Mouse (Mus musculus) cerebellum, adult 2 months (tissue): ENCODE data around the gene Atg5. TPM values are rescaled to one million over a fixed set of nuclear protein-coding genes. Genes with fewer than 3 reads are reported as not detected.

Source experiments
- DNase-seq, 2 experiments: peaks; one replicate each; pipeline ENCODE4 v3.0.0; 2021
- H3K27ac ChIP-seq: fragments of 200-500 bp; 2 replicates; pipeline ENCODE4 v1.5.1; 2012; ENCODE audit warnings: low read length, control low read depth, inconsistent platforms; ENCODE audit not compliant: insufficient read depth
- H3K27me3 ChIP-seq: fragments of 200-500 bp; 2 replicates; pipeline ENCODE4 v1.6.1; 2012; ENCODE audit warnings: inconsistent platforms, mild to moderate bottlenecking, low read length, moderate library complexity; ENCODE audit not compliant: control insufficient read depth, insufficient read depth
- H3K4me1 ChIP-seq: fragments of 200-500 bp; 2 replicates; pipeline ENCODE4 v1.6.1; 2011; ENCODE audit warnings: low read length; ENCODE audit not compliant: control insufficient read depth, insufficient read depth
- H3K4me3 ChIP-seq: fragments of 200-500 bp; replicated peaks from 2 replicates; pipeline ENCODE3; 2011; ENCODE audit warnings: mild to moderate bottlenecking, low read depth, low read length, control low read depth; ENCODE audit not compliant: insufficient read depth
- CTCF ChIP-seq: fragments of 200-500 bp; IDR thresholded peaks from 2 replicates; pipeline ENCODE4 v1.5.1; 2011; ENCODE audit warnings: low read depth, mild to moderate bottlenecking, control low read depth, low read length, moderate library complexity, borderline replicate concordance; ENCODE audit not compliant: insufficient read depth
- POLR2A ChIP-seq: fragments of 200-500 bp; IDR thresholded peaks from 2 replicates; pipeline ENCODE4 v1.6.1; 2011; ENCODE audit warnings: low read length, control low read depth, borderline replicate concordance; ENCODE audit not compliant: insufficient read depth
- WGBS: fragments of 180-500 bp; shearing (Covaris S2); methylation state at CpG from one replicate; pipeline ENCODE4 v1.1.7; 2018; 5-methylcytosine and 5-hydroxymethylcytosine counted together
- polyA plus RNA-seq: library from polyadenylated mRNA; depleted of rRNA; stranded (reverse); fragments of >200 nt; gene quantifications from 2 replicates; pipeline ENCODE4 v1.2.3, GENCODE M21; 2012

Gene Atg5
- polyA plus RNA-seq, 1 experiment = 21.2 TPM

DNA sequence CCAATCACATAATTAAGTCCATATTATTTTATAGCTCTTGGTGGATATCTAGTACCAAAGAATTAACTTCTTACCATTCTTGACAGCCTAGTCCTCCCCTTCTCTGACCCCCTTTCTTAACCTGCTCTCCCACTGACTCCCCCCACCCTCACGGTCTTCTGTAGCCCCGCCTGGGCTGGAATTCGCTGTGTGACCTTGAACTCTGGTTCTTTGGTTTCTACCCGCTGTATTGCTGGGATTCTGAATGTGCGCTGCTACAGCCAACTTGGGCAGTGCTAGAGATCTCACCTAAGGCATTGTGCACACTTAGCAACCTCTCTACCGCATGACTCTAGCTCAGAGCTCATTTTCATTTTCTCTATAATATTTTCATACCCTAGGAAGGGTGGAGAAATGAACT, 90.7 kb downstream of the Atg5 start:
- H3K27ac ChIP-seq = no peak overlapping the region
- H3K27me3 ChIP-seq = no peaks in the 10 kb centered on the region
- 95% methylated on average over 6 of the region's 6 CpGs for WGBS
- no peak overlapping the region for H3K4me3 ChIP-seq
- no peak for TF ChIP-seq CTCF
- TF ChIP-seq POLR2A = no peak
- peaks cover 12% of the 10 kb centered on the region for H3K4me1 ChIP-seq
- DNase-seq = no peak

DNA sequence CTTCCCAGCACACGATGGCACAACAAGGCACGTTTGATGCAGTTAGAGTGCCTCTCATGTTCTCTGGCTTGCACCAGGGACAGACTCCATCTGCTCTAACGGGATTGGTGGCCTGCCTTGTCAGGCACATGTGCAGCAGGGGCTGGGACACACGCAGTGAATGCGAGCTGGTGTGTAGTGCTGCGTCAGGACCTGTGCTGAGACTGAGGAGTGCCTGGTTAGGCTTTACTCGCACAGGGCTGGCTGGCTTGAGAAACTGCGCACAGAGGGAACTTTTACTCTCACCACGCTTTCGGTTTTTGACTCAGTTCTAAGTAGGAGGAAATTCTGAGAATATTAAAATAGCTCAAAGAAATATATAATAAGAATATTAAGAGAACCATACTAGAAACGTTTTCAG, 92.5 kb downstream of the Atg5 start:
- Histone ChIP-seq H3K27me3 (no peaks in the 10 kb centered on the region), H3K27ac (no peak overlapping the region), H3K4me1 (peaks cover 12% of the 10 kb centered on the region), H3K4me3 (no peak overlapping the region)
- TF ChIP-seq CTCF = no peak
- no peak for TF ChIP-seq POLR2A
- DNase-seq = no peak
- 70% methylated on average over 11 of the region's 11 CpGs for WGBS

- no peak for DNase-seq
- Histone ChIP-seq H3K4me3 (no peak overlapping the region), H3K4me1 (peaks cover 12% of the 10 kb centered on the region), H3K27ac (no peak overlapping the region), H3K27me3 (no peaks in the 10 kb centered on the region)
- whole genome bisulfite sequencing = 56% methylated on average over 5 of the region's 5 CpGs
- TF ChIP-seq POLR2A (no peak), CTCF (no peak)
Observed at GRCm38 (mm10) chr10:44362435-44362834, 94.3 kb downstream of the Atg5 start.

DNA sequence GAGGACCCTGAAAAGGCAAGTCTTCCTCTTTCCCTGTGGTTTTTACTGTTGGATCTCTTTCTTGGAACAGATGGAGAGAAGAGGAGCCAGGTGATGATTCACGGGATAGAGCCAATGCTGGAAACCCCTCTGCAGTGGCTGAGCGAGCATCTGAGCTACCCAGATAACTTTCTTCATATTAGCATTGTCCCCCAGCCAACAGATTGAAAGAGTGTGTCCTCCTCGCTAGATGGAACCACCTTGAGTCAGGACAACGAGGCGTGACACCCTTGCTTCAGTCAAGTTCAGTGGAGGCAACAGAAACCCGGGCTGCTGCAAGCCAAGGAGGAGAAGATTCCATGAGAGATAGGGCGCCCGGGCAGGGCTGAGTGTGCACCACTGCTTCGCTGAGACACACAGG, 94.7 kb downstream of the Atg5 start:
- 34% methylated on average over 9 of the region's 9 CpGs for WGBS
- Histone ChIP-seq H3K27ac (no peak overlapping the region), H3K4me1 (peaks cover 12% of the 10 kb centered on the region), H3K27me3 (no peaks in the 10 kb centered on the region), H3K4me3 (peak overlapping the region; percentile 11)
- DNase-seq = peak; percentile 38 to 74
- TF ChIP-seq CTCF = no peak
- no peak for TF ChIP-seq POLR2A

DNA sequence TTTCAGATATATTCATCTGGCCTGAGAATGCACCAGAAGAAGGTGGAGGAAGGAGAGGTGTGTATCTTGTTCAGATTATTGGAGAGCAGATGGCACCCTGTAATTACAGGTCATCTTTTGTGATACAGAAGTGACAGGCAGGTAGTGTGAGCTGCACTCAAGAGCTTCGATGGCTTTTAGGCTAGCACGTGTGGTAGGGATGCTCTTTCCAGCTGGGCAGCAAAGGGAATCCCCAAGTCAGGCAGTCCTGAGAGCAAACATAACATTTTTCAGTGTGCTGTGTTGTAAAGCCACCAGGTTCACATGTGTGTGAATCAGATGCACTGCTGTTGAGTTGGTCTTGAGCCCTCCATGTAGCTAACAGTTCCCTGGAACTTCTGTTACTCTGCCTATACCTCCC, 98.0 kb downstream of the Atg5 start:
- H3K4me1 ChIP-seq = peaks cover 8% of the 10 kb centered on the region
- 64% methylated on average over 2 of the region's 2 CpGs for WGBS
- H3K27ac ChIP-seq = no peak overlapping the region
- H3K27me3 ChIP-seq = no peaks in the 10 kb centered on the region
- no peak for DNase-seq
- no peak for TF ChIP-seq CTCF
- no peak for TF ChIP-seq POLR2A
- no peak overlapping the region for H3K4me3 ChIP-seq

DNA sequence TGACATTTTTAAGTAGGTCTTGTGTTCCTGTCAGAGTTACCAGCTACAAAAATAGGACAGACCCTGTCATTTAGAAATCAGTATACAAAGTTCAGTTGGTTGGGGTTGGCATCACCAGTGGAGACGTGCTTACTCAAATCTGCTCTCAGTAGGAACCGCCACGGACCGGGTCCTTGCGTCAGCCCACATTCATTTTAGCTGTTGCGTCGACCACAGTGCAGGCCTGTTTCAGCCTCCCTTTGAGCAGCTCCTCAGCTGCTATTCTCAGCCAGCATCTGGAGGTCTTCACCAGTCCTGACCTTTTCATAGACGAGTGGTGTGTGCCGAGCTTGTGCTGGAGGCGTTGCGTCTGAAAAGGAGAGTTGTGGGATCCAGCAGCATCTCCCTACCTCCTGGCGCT, 98.9 kb downstream of the Atg5 start:
- peaks cover 4% of the 10 kb centered on the region for H3K4me1 ChIP-seq
- no peak overlapping the region for H3K4me3 ChIP-seq
- no peak for DNase-seq
- no peak for TF ChIP-seq POLR2A
- TF ChIP-seq CTCF = no peak
- H3K27me3 ChIP-seq = no peaks in the 10 kb centered on the region
- no peak overlapping the region for H3K27ac ChIP-seq
- WGBS = 91% methylated on average over 12 of the region's 12 CpGs

DNA sequence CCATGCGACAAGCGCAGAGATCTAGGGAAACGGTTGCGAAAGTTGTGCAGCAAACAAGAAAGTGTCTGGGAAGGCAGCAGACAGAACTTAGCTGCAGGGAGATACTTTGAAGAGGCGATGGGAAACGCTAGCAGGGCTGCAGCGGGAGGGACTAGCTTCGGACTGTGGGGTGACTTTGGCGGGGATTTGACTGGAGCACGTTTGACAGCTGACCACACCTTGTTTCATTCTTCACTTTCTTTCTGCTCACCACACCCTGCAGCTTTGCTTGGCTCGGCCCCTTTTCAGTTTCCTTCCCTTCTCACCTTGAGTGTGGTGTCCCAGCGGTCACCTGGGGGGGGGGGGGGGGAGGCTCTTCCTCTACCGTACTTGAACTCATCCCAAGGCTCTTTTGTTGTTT, 100.4 kb downstream of the Atg5 start:
- 76% methylated on average over 13 of the region's 13 CpGs for WGBS
- no peak for DNase-seq
- H3K4me1 ChIP-seq = no peaks in the 10 kb centered on the region
- TF ChIP-seq CTCF (no peak), POLR2A (no peak)
- no peak overlapping the region for H3K4me3 ChIP-seq
- no peak overlapping the region for H3K27ac ChIP-seq
- no peaks in the 10 kb centered on the region for H3K27me3 ChIP-seq

GRCm38 (mm10) chr10:44370666-44371065, 102.5 kb downstream of the Atg5 start:
- no peak overlapping the region for H3K4me3 ChIP-seq
- DNase-seq = no peak
- 72% methylated on average over 6 of the region's 6 CpGs for WGBS
- no peak for TF ChIP-seq POLR2A
- TF ChIP-seq CTCF = no peak
- no peaks in the 10 kb centered on the region for H3K4me1 ChIP-seq
- no peaks in the 10 kb centered on the region for H3K27me3 ChIP-seq
- no peak overlapping the region for H3K27ac ChIP-seq
